Mouse (Mus musculus): ENCODE data around the gene Grik1. TPM values are rescaled to one million over a fixed set of nuclear protein-coding genes. Genes with fewer than 3 reads are reported as not detected.

Grik1 gene
- total RNA-seq, 2 experiments from 2014 or later, result 0.07 to 0.15 TPM

- intact Hi-C loops (cut with DNase I), result no loop called here
- no peak for DNase-seq
Observed at GRCm38 (mm10) chr16:88166547-88166946, 123.5 kb downstream of the Grik1 start.

GRCm38 (mm10) chr16:88142574-88142973, 147.5 kb downstream of the Grik1 start:
- intact Hi-C loops (cut with DNase I), result no loop called here
- no peak for DNase-seq

- intact Hi-C loops (cut with DNase I), result no loop called here
- no peak for DNase-seq
Observed at GRCm38 (mm10) chr16:88142136-88142535, 147.9 kb downstream of the Grik1 start.

GRCm38 (mm10) chr16:88141594-88141993, 148.5 kb downstream of the Grik1 start:
- intact Hi-C loops (cut with DNase I), result no loop called here
- no peak for DNase-seq

GRCm38 (mm10) chr16:88138913-88139312, 151.2 kb downstream of the Grik1 start:
- intact Hi-C loops (cut with DNase I), result no loop called here
- DNase-seq, result no peak

GRCm38 (mm10) chr16:88132919-88133318, 157.1 kb downstream of the Grik1 start:
- intact Hi-C loops (cut with DNase I), result no loop called here
- no peak for DNase-seq

- DNase-seq, result no peak
- intact Hi-C loops (cut with DNase I), result no loop called here
Observed at GRCm38 (mm10) chr16:88131103-88131502, 159.0 kb downstream of the Grik1 start.

GRCm38 (mm10) chr16:88125098-88125497, 165.0 kb downstream of the Grik1 start:
- intact Hi-C loops (cut with DNase I), result no loop called here

GRCm38 (mm10) chr16:88112551-88113138, 177.4 kb downstream of the Grik1 start:
- intact Hi-C loops (cut with DNase I), result no loop called here

More at GRCm38 (mm10) chr16:88125098-88125497, 165.0 kb downstream of the Grik1 start:
- DNase-seq, result no peak

GRCm38 (mm10) chr16:88111459-88111858, 178.6 kb downstream of the Grik1 start:
- intact Hi-C loops (cut with DNase I), result no loop called here
- DNase-seq, result no peak

More at GRCm38 (mm10) chr16:88112551-88113138, 177.4 kb downstream of the Grik1 start:
- peak in 1 of 2 experiments; percentile 3 for DNase-seq

GRCm38 (mm10) chr16:88094206-88094789, 195.8 kb downstream of the Grik1 start:
- DNase-seq, result no peak
- intact Hi-C loops (cut with DNase I), result no loop called here

- DNase-seq, result no peak
- intact Hi-C loops (cut with DNase I), result no loop called here
Observed at GRCm38 (mm10) chr16:88087280-88087679, 202.8 kb downstream of the Grik1 start.

- DNase-seq, result peak; percentile 3 to 8
- intact Hi-C loops (cut with DNase I), result no loop called here
Observed at GRCm38 (mm10) chr16:88074716-88075115, 215.3 kb downstream of the Grik1 start.

GRCm38 (mm10) chr16:88060936-88061335, 229.1 kb downstream of the Grik1 start:
- intact Hi-C loops (cut with DNase I), result no loop called here
- DNase-seq, result no peak

- no peak for DNase-seq
- intact Hi-C loops (cut with DNase I), result no loop called here
Observed at GRCm38 (mm10) chr16:88048121-88048520, 241.9 kb downstream of the Grik1 start.

- intact Hi-C loops (cut with DNase I), result no loop called here
- no peak for DNase-seq
Observed at GRCm38 (mm10) chr16:88044321-88044720, 245.7 kb downstream of the Grik1 start.

- intact Hi-C loops (cut with DNase I), result no loop called here
- no peak for DNase-seq
Observed at GRCm38 (mm10) chr16:88042458-88042857, 247.6 kb downstream of the Grik1 start.

GRCm38 (mm10) chr16:88038503-88039091, 251.5 kb downstream of the Grik1 start:
- no peak for DNase-seq
- intact Hi-C loops (cut with DNase I), result no loop called here

GRCm38 (mm10) chr16:87988805-87989204, 301.3 kb downstream of the Grik1 start:
- intact Hi-C loops (cut with DNase I), result no loop called here
- DNase-seq, result no peak

GRCm38 (mm10) chr16:87984201-87984870, 305.7 kb downstream of the Grik1 start:
- DNase-seq, result no peak
- intact Hi-C loops (cut with DNase I), result no loop called here

GRCm38 (mm10) chr16:87974076-87974443, 316.0 kb downstream of the Grik1 start:
- no peak for DNase-seq

More at GRCm38 (mm10) chr16:87974076-87974443, 316.0 kb downstream of the Grik1 start:
- intact Hi-C loops (cut with DNase I), result no loop called here

All from heart, postnatal 10 days (tissue).